Mouse (Mus musculus) adrenal gland, adult 8-10 months (tissue): ENCODE results near the gene Cacul1. TPM values are rescaled to one million over a fixed set of nuclear protein-coding genes. Genes with fewer than 3 reads are reported as not detected.

Experiments used
- DNase-seq: peaks from one replicate; pipeline ENCODE4 v3.0.0; 2022
- microRNA-seq, 2 experiments: library from miRNA; unstranded; fragments of <30 nt; microRNA quantifications; one replicate each; pipeline ENCODE4 v1.2.0; 2022
- total RNA-seq, 4 experiments: library from RNA; stranded (reverse); gene quantifications; 2 replicates each; pipeline ENCODE4 v1.2.4; 2022

Cacul1 gene
- total RNA-seq, 4 experiments from 2014 or later: 47.6 to 50.8 (median 49.0) TPM

GRCm38 (mm10) chr19:60529302-60529701, 51.5 kb downstream of the Cacul1 start:
- DNase-seq: no peak

GRCm38 (mm10) chr19:60528602-60529001, 52.2 kb downstream of the Cacul1 start:
- DNase-seq: no peak

GRCm38 (mm10) chr19:60526876-60527275, 53.9 kb downstream of the Cacul1 start:
- no peak for DNase-seq

GRCm38 (mm10) chr19:60525086-60525485, 55.7 kb downstream of the Cacul1 start:
- no peak for DNase-seq

GRCm38 (mm10) chr19:60524678-60525077, 56.1 kb downstream of the Cacul1 start:
- no peak for DNase-seq

- DNase-seq: no peak
Measured at GRCm38 (mm10) chr19:60520131-60520530, 60.7 kb downstream of the Cacul1 start.

- no peak for DNase-seq
Measured at GRCm38 (mm10) chr19:60515064-60515463, 65.8 kb downstream of the Cacul1 start.

- no peak for DNase-seq
Measured at GRCm38 (mm10) chr19:60513431-60513830, 67.4 kb downstream of the Cacul1 start.

GRCm38 (mm10) chr19:60500209-60500608, 80.6 kb downstream of the Cacul1 start:
- no peak for DNase-seq

- peak; percentile 6 for DNase-seq
Measured at GRCm38 (mm10) chr19:60497171-60497570, 83.7 kb downstream of the Cacul1 start.

GRCm38 (mm10) chr19:60495772-60496171, 85.1 kb downstream of the Cacul1 start:
- DNase-seq: no peak

- peak; percentile 67 for DNase-seq
Measured at GRCm38 (mm10) chr19:60489566-60489965, 91.3 kb downstream of the Cacul1 start.

GRCm38 (mm10) chr19:60485261-60485660, 95.6 kb downstream of the Cacul1 start:
- DNase-seq: no peak

- DNase-seq: no peak
Measured at GRCm38 (mm10) chr19:60478859-60479258, 102.0 kb downstream of the Cacul1 start.

- no peak for DNase-seq
Measured at GRCm38 (mm10) chr19:60477788-60478187, 103.0 kb downstream of the Cacul1 start.

Small RNA genes lying within 50 kb of the gene (microRNA-seq; reads per million reads assigned to microRNA genes)
- 0 reads per million in 2 experiments for gene Gm25238

Other genes starting within 250 kb of the Cacul1 start
- gene Prlhr, start 112.7 kb downstream of the Cacul1 start, total RNA-seq: 1 to 10 TPM in 2 of 4 experiments, under 1 TPM in 2; 0.28 to 1.9 (median 1.1) TPM
- gene Nanos1, start 175.0 kb upstream of the Cacul1 start, total RNA-seq: under 1 TPM; 0.59 to 0.87 (median 0.79) TPM
- gene Eif3a, start 209.6 kb upstream of the Cacul1 start, total RNA-seq: 100 to 1,000 TPM; 131 to 179 (median 152) TPM
- gene Fam45a, start 230.6 kb upstream of the Cacul1 start, total RNA-seq: 10 to 100 TPM; 37.1 to 45.6 (median 40.2) TPM